Mouse (Mus musculus): ENCODE measurements at regions not wholly inside any gene's neighbourhood (a gene's known extent, or its start where the extent isn't known, plus 50 kb on each side); places are given as distances from the start of the nearest gene placed in this dataset.

- no peak for DNase-seq (ENCODE audit: low spot score)
Measured at GRCm38 (mm10) chr1:35783427-35783826, 284.8 kb upstream of the Hs6st1 start.

GRCm38 (mm10) chr1:35786241-35786640 lies 282.0 kb upstream of the Hs6st1 start:
- DNase-seq (ENCODE audit: low spot score) = no peak

GRCm38 (mm10) chr1:35786668-35787213 lies 281.5 kb upstream of the Hs6st1 start:
- DNase-seq (ENCODE audit: low spot score) = no peak

GRCm38 (mm10) chr1:35797064-35797463 lies 271.1 kb upstream of the Hs6st1 start:
- no peak for DNase-seq (ENCODE audit: low spot score)

- DNase-seq (ENCODE audit: low spot score) = no peak
Measured at GRCm38 (mm10) chr1:35797526-35797925, 270.7 kb upstream of the Hs6st1 start.

GRCm38 (mm10) chr1:35805546-35805945 lies 262.7 kb upstream of the Hs6st1 start:
- no peak for DNase-seq (ENCODE audit: low spot score)

GRCm38 (mm10) chr1:35806329-35806728 lies 261.9 kb upstream of the Hs6st1 start:
- no peak for DNase-seq (ENCODE audit: low spot score)

- no peak for DNase-seq (ENCODE audit: low spot score)
Measured at GRCm38 (mm10) chr1:35806731-35807130, 261.5 kb upstream of the Hs6st1 start.

- DNase-seq (ENCODE audit: low spot score) = no peak
Measured at GRCm38 (mm10) chr1:35808894-35809293, 259.3 kb upstream of the Hs6st1 start.

GRCm38 (mm10) chr1:35809341-35809740 lies 258.9 kb upstream of the Hs6st1 start:
- no peak for DNase-seq (ENCODE audit: low spot score)

GRCm38 (mm10) chr1:35810571-35811342 lies 257.4 kb upstream of the Hs6st1 start:
- no peak for DNase-seq (ENCODE audit: low spot score)

GRCm38 (mm10) chr1:35811380-35811779 lies 256.8 kb upstream of the Hs6st1 start:
- DNase-seq (ENCODE audit: low spot score) = no peak

- no peak for DNase-seq (ENCODE audit: low spot score)
Measured at GRCm38 (mm10) chr1:35811795-35812194, 256.4 kb upstream of the Hs6st1 start.

- peak; percentile 20 for DNase-seq (ENCODE audit: low spot score)
Measured at GRCm38 (mm10) chr1:35813625-35814024, 254.6 kb upstream of the Hs6st1 start.

- DNase-seq (ENCODE audit: low spot score) = no peak
Measured at GRCm38 (mm10) chr1:35814207-35814606, 254.0 kb upstream of the Hs6st1 start.

GRCm38 (mm10) chr1:35814751-35815150 lies 253.4 kb upstream of the Hs6st1 start:
- no peak for DNase-seq (ENCODE audit: low spot score)

GRCm38 (mm10) chr1:35821791-35822190 lies 246.4 kb upstream of the Hs6st1 start:
- DNase-seq (ENCODE audit: low spot score) = no peak

- DNase-seq (ENCODE audit: low spot score) = no peak
Measured at GRCm38 (mm10) chr1:35822376-35823202, 245.6 kb upstream of the Hs6st1 start.

- DNase-seq (ENCODE audit: low spot score) = no peak
Measured at GRCm38 (mm10) chr1:35823496-35823895, 244.7 kb upstream of the Hs6st1 start.

- no peak for DNase-seq (ENCODE audit: low spot score)
Measured at GRCm38 (mm10) chr1:35823981-35824880, 244.0 kb upstream of the Hs6st1 start.

- DNase-seq (ENCODE audit: low spot score) = no peak
Measured at GRCm38 (mm10) chr1:35825531-35825966, 242.7 kb upstream of the Hs6st1 start.

All from thymus, postnatal 0 days (tissue).